19 mouse cellular contexts compared by ENCODE assay signal in the genomic region with DNA sequence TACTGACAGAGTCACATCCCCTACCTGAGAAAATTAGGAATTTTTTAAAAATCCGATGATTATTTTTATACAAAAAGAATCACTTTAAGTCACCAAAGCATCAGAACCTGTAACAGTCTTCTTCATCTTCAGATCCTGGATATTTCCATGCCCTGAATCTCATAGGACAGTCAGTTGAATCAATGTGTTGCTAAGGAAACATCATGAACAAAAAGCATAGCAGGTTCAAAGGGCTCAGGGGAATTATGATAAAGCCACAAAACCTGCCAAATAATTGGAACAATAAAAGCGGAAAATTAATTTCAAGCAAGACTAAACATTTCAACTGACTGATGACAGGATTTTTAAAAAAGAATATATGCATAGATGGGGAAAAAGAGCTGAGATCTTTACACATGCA.
DNase-seq lines count a peak whose midpoint lies in the region; ATAC-seq and TF ChIP-seq lines count a peak whose summit lies in the region.
"Had no signal": no experiment of that assay in that cellular context is flagged by ENCODE, and none has a peak within 500 bp of the region (broad histone marks: within the 10 kb centered on the region; RNA-seq: fewer than 3 reads in every experiment).

No protein-coding gene starts in this region.

- DNase-seq in hindbrain, embryonic 11.5 days (ENCODE audit: low spot score), result peak; percentile 3
- peak; percentile 52 for DNase-seq in brain, embryonic 14.5 days (ENCODE audit: low read depth)
- peak; percentile 33 for DNase-seq in hindbrain, postnatal 0 days (ENCODE audit: low spot score)
- peak; percentile 46 for DNase-seq in midbrain, postnatal 0 days (ENCODE audit: low spot score)
- DNase-seq in urinary bladder, postnatal 25 days (ENCODE audit: low spot score), result no peak
- DNase-seq in lung, postnatal 25 days (ENCODE audit: low spot score), result no peak
- no peak for DNase-seq in heart, adult 8-10 months (ENCODE audit: low spot score)
- DNase-seq: adrenal gland, postnatal 10 days; cerebellum, adult 11-12 months; cerebellum, adult 9-10 months; cerebellum, postnatal 25 days; gastrocnemius, postnatal 36 days; heart, adult 11 months; heart, postnatal 14 days had no signal

- no peak overlapping the region for H3K4me3 ChIP-seq in hindbrain, embryonic 11.5 days (ENCODE audit: low read depth, low read length)
- no peak overlapping the region for H3K4me3 ChIP-seq in hindbrain, embryonic 16.5 days (ENCODE audit: low read length)
- H3K4me3 ChIP-seq in hindbrain, postnatal 0 days (ENCODE audit: low read length), result no peak overlapping the region
- no peak overlapping the region for H3K4me3 ChIP-seq in midbrain, postnatal 0 days (ENCODE audit: low read depth, low read length)
- H3K4me3 ChIP-seq: embryonic facial prominence, embryonic 10.5 days; heart, embryonic 10.5 days; hindbrain, embryonic 15.5 days had no signal

- H3K4me2 ChIP-seq in hindbrain, embryonic 11.5 days (replicated peaks; ENCODE audit: low read depth, low read length), result no peak overlapping the region
- H3K4me2 ChIP-seq in hindbrain, embryonic 16.5 days (ENCODE audit: low read length), result no peak overlapping the region
- H3K4me2 ChIP-seq in hindbrain, postnatal 0 days (ENCODE audit: low read depth, low read length), result no peak overlapping the region
- no peak overlapping the region for H3K4me2 ChIP-seq in midbrain, postnatal 0 days (ENCODE audit: low read depth, low read length, poor library complexity, severe bottlenecking)
- H3K4me2 ChIP-seq: hindbrain, embryonic 15.5 days had no signal

- H3K27ac ChIP-seq in hindbrain, embryonic 11.5 days (ENCODE audit: low read depth, low read length), result no peak overlapping the region
- H3K27ac ChIP-seq in hindbrain, embryonic 16.5 days (ENCODE audit: low read depth, low read length), result no peak overlapping the region
- no peak overlapping the region for H3K27ac ChIP-seq in hindbrain, postnatal 0 days
- H3K27ac ChIP-seq in midbrain, postnatal 0 days (ENCODE audit: low read depth, low read length), result no peak overlapping the region
- H3K27ac ChIP-seq: embryonic facial prominence, embryonic 10.5 days; heart, embryonic 10.5 days; hindbrain, embryonic 15.5 days had no signal

- TF ChIP-seq POLR2A in brain, embryonic 14.5 days (IDR thresholded peaks at IDR 0.05; ENCODE audit: borderline replicate concordance, extremely low read depth, insufficient read depth, insufficient read length, poor library complexity, severe bottlenecking), result no peak

- H3K4me1 ChIP-seq in hindbrain, embryonic 11.5 days (replicated peaks; ENCODE audit: control insufficient read depth, insufficient read depth, low read length), result no peaks in the 10 kb centered on the region
- H3K4me1 ChIP-seq in hindbrain, embryonic 16.5 days (ENCODE audit: control insufficient read depth, insufficient read depth, low read depth, low read length), result no peaks in the 10 kb centered on the region
- no peaks in the 10 kb centered on the region for H3K4me1 ChIP-seq in hindbrain, postnatal 0 days (ENCODE audit: insufficient read depth, low read length)
- no peaks in the 10 kb centered on the region for H3K4me1 ChIP-seq in midbrain, postnatal 0 days (ENCODE audit: insufficient read depth, low read length)
- H3K4me1 ChIP-seq: embryonic facial prominence, embryonic 10.5 days; heart, embryonic 10.5 days had no signal

- no peak overlapping the region for H3K9ac ChIP-seq in hindbrain, embryonic 11.5 days (ENCODE audit: low read depth, low read length)
- no peak overlapping the region for H3K9ac ChIP-seq in hindbrain, embryonic 16.5 days (ENCODE audit: low read depth, low read length)
- no peak overlapping the region for H3K9ac ChIP-seq in hindbrain, postnatal 0 days (replicated peaks; ENCODE audit: low read length)
- no peak overlapping the region for H3K9ac ChIP-seq in midbrain, postnatal 0 days (replicated peaks; ENCODE audit: low read length, poor library complexity, severe bottlenecking)
- H3K9ac ChIP-seq: hindbrain, embryonic 15.5 days had no signal

- H3K27me3 ChIP-seq in hindbrain, embryonic 11.5 days (ENCODE audit: control insufficient read depth, insufficient read depth, low read length), result no peaks in the 10 kb centered on the region
- H3K27me3 ChIP-seq in hindbrain, embryonic 16.5 days (replicated peaks; ENCODE audit: control insufficient read depth, insufficient read depth, low read length), result no peaks in the 10 kb centered on the region
- no peaks in the 10 kb centered on the region for H3K27me3 ChIP-seq in hindbrain, postnatal 0 days (ENCODE audit: insufficient read depth, low read length)
- no peaks in the 10 kb centered on the region for H3K27me3 ChIP-seq in midbrain, postnatal 0 days (ENCODE audit: insufficient read depth, low read length)
- H3K27me3 ChIP-seq: hindbrain, embryonic 15.5 days had no signal

- no peaks in the 10 kb centered on the region for H3K36me3 ChIP-seq in hindbrain, embryonic 11.5 days (ENCODE audit: control insufficient read depth, insufficient read depth, low read length)
- H3K36me3 ChIP-seq in hindbrain, embryonic 16.5 days (ENCODE audit: control insufficient read depth, insufficient read depth, low read length), result no peaks in the 10 kb centered on the region
- H3K36me3 ChIP-seq in hindbrain, postnatal 0 days (ENCODE audit: insufficient read depth, low read length), result no peaks in the 10 kb centered on the region
- no peaks in the 10 kb centered on the region for H3K36me3 ChIP-seq in midbrain, postnatal 0 days (ENCODE audit: insufficient read depth, low read length)
- H3K36me3 ChIP-seq: embryonic facial prominence, embryonic 10.5 days; heart, embryonic 10.5 days; hindbrain, embryonic 15.5 days had no signal

- no peak for TF ChIP-seq CTCF in brain, embryonic 14.5 days (IDR thresholded peaks at IDR 0.05; ENCODE audit: borderline replicate concordance, extremely low read depth, insufficient read depth, insufficient read length)
- TF ChIP-seq CTCF in hindbrain, postnatal 0 days (IDR thresholded peaks at IDR 0.05; ENCODE audit: low read depth), result no peak
- no peak for TF ChIP-seq CTCF in midbrain, postnatal 0 days (IDR thresholded peaks at IDR 0.05)

- H3K9me3 ChIP-seq in hindbrain, embryonic 11.5 days (ENCODE audit: control insufficient read depth, low read length), result no peaks in the 10 kb centered on the region
- H3K9me3 ChIP-seq in hindbrain, embryonic 16.5 days (ENCODE audit: control insufficient read depth, low read length), result no peaks in the 10 kb centered on the region
- H3K9me3 ChIP-seq in hindbrain, postnatal 0 days (ENCODE audit: low read length), result no peaks in the 10 kb centered on the region
- H3K9me3 ChIP-seq in midbrain, postnatal 0 days (ENCODE audit: low read length), result no peaks in the 10 kb centered on the region
- H3K9me3 ChIP-seq: embryonic facial prominence, embryonic 10.5 days; heart, embryonic 10.5 days; hindbrain, embryonic 15.5 days had no signal

- 91% methylated on average over 2 of the region's 2 CpGs for WGBS in hindbrain, embryonic 11.5 days
- WGBS in hindbrain, embryonic 16.5 days, result 67% methylated on average over 2 of the region's 2 CpGs
- 52% methylated on average over 2 of the region's 2 CpGs for WGBS in hindbrain, postnatal 0 days
- WGBS in midbrain, postnatal 0 days, result 60% methylated on average over 2 of the region's 2 CpGs

- ATAC-seq in hindbrain, embryonic 11.5 days (ENCODE audit: low FRiP score), result 0 out of 2 replicates have a peak, but pooled peaks have one; percentile 28
- ATAC-seq in hindbrain, embryonic 16.5 days, result no peak
- ATAC-seq in hindbrain, postnatal 0 days, result no peak
- ATAC-seq in midbrain, postnatal 0 days (ENCODE audit: low FRiP score), result no peak
- ATAC-seq: forebrain, embryonic 14.5 days had no signal

Comparison
In these comparisons a context has a peak if more than half of its experiments do, and no peak if none do; other contexts are left out.
1. DNase-seq: peak in hindbrain, embryonic 11.5 days (single experiment), brain, embryonic 14.5 days (single experiment), hindbrain, postnatal 0 days (single experiment) and midbrain, postnatal 0 days (single experiment); none in urinary bladder, postnatal 25 days (single experiment), lung, postnatal 25 days (single experiment) and heart, adult 8-10 months (single experiment).